ENCODE assay signal across 18 mouse cellular contexts in genomic region chr10:21267452-21267851, GRCm38 (mm10).
"Had no signal": no experiment of that assay in that cellular context is flagged by ENCODE, and none has a peak within 500 bp of the region (broad histone marks: within the 10 kb centered on the region; RNA-seq: fewer than 3 reads in every experiment).

No protein-coding gene starts in this region.

- H3K27ac ChIP-seq: lung, embryonic 15.5 days; macrophage; midbrain, embryonic 13.5 days; midbrain, embryonic 15.5 days; neural tube, embryonic 12.5 days had no signal

- H3K4me3 ChIP-seq: lung, embryonic 15.5 days; megakaryocyte, embryonic 14.5 days; midbrain, embryonic 13.5 days; midbrain, embryonic 15.5 days; neural tube, embryonic 12.5 days had no signal

- H3K9ac ChIP-seq: lung, embryonic 15.5 days; midbrain, embryonic 13.5 days; midbrain, embryonic 15.5 days; neural tube, embryonic 12.5 days had no signal

- ATAC-seq: lung, postnatal 0 days; midbrain, embryonic 13.5 days; midbrain, embryonic 15.5 days had no signal

- H3K4me2 ChIP-seq: lung, embryonic 15.5 days; midbrain, embryonic 11.5 days; midbrain, embryonic 13.5 days; midbrain, embryonic 15.5 days; neural tube, embryonic 12.5 days had no signal

- H3K27me3 ChIP-seq: lung, embryonic 15.5 days; megakaryocyte, embryonic 14.5 days; midbrain, embryonic 13.5 days; midbrain, embryonic 15.5 days; neural tube, embryonic 12.5 days had no signal

- H3K4me1 ChIP-seq: lung, embryonic 15.5 days; midbrain, embryonic 13.5 days; midbrain, embryonic 15.5 days; neural tube, embryonic 12.5 days had no signal

- DNase-seq: lung, adult 2 months; lung, postnatal 14 days; lung, postnatal 36 days; retina, postnatal 1 day; right cerebral cortex, adult 18-20 months; right cerebral cortex, postnatal 25 days; right cerebral cortex, postnatal 4 days; spleen, adult 18-20 months; thymus, adult 2 months; thymus, postnatal 25 days had no signal

- H3K36me3 ChIP-seq: lung, embryonic 15.5 days; midbrain, embryonic 13.5 days; midbrain, embryonic 15.5 days; neural tube, embryonic 12.5 days had no signal

- H3K9me3 ChIP-seq: lung, embryonic 15.5 days; megakaryocyte, embryonic 14.5 days; midbrain, embryonic 13.5 days; midbrain, embryonic 15.5 days; neural tube, embryonic 12.5 days had no signal
